Mouse (Mus musculus) small intestine, adult 2 months (tissue): ENCODE results near the gene Ski. TPM values are rescaled to one million over a fixed set of nuclear protein-coding genes. Genes with fewer than 3 reads are reported as not detected.

Source experiments
- H3K27ac ChIP-seq: fragments of 200-500 bp; 2 replicates; pipeline ENCODE4 v1.5.1; 2012; ENCODE audit warnings: low read depth, low read length, control low read depth, inconsistent platforms; ENCODE audit not compliant: insufficient read depth
- H3K27me3 ChIP-seq: fragments of 200-500 bp; 2 replicates; pipeline ENCODE4 v1.6.1; 2012; ENCODE audit warnings: mild to moderate bottlenecking, moderate library complexity, low read length, inconsistent platforms; ENCODE audit not compliant: control insufficient read depth, insufficient read depth
- H3K36me3 ChIP-seq: fragments of 200-500 bp; 2 replicates; pipeline ENCODE4 v1.6.1; 2012; ENCODE audit warnings: mild to moderate bottlenecking, low read length, control low read depth, inconsistent platforms; ENCODE audit not compliant: control insufficient read depth, insufficient read depth
- H3K4me1 ChIP-seq: fragments of 200-500 bp; 2 replicates; pipeline ENCODE4 v1.6.1; 2012; ENCODE audit warnings: low read length, inconsistent platforms, mixed read lengths; ENCODE audit not compliant: control insufficient read depth, insufficient read depth, insufficient read length
- H3K4me3 ChIP-seq: fragments of 200-500 bp; 2 replicates; pipeline ENCODE4 v1.5.1; 2012; ENCODE audit warnings: low read depth, mild to moderate bottlenecking, control low read depth, inconsistent platforms, low read length, moderate library complexity
- CTCF ChIP-seq: fragments of 200-500 bp; IDR thresholded peaks from 2 replicates; pipeline ENCODE4 v1.5.1; 2012; ENCODE audit warnings: low read depth, mild to moderate bottlenecking, control low read depth, inconsistent platforms, low read length, moderate library complexity, mixed read lengths; ENCODE audit not compliant: insufficient replicate concordance, insufficient read length; ENCODE audit errors: extremely low read depth
- POLR2A ChIP-seq: fragments of 200-500 bp; IDR thresholded peaks from 2 replicates; pipeline ENCODE4 v1.6.1; 2012; ENCODE audit warnings: low read depth, mild to moderate bottlenecking, control low read depth, inconsistent platforms, low read length, moderate library complexity
- WGBS: fragments of 180-500 bp; shearing (Covaris S2); methylation state at CpG from one replicate; pipeline ENCODE4 v1.1.7; 2018; 5-methylcytosine and 5-hydroxymethylcytosine counted together
- polyA plus RNA-seq: library from polyadenylated mRNA; depleted of rRNA; stranded (reverse); fragments of >200 nt; gene quantifications from 2 replicates; pipeline ENCODE4 v1.2.3, GENCODE M21; 2012

Gene Ski
- polyA plus RNA-seq, 1 experiment: 48.0 TPM

GRCm38 (mm10) chr4:155209494-155209893 is 12.9 kb downstream of the Ski start:
- Histone ChIP-seq H3K27ac (no peak overlapping the region), H3K4me3 (no peak overlapping the region), H3K27me3 (no peaks in the 10 kb centered on the region), H3K36me3 (peaks cover 10% of the 10 kb centered on the region), H3K4me1 (peaks cover 52% of the 10 kb centered on the region)
- no peak for TF ChIP-seq POLR2A
- no peak for TF ChIP-seq CTCF
- WGBS: 89% methylated on average over 5 of the region's 5 CpGs

GRCm38 (mm10) chr4:155209079-155209478 is 13.3 kb downstream of the Ski start:
- no peak for TF ChIP-seq CTCF
- TF ChIP-seq POLR2A: no peak
- H3K27ac ChIP-seq: no peak overlapping the region
- H3K27me3 ChIP-seq: no peaks in the 10 kb centered on the region
- H3K4me3 ChIP-seq: no peak overlapping the region
- H3K36me3 ChIP-seq: peaks cover 12% of the 10 kb centered on the region
- peaks cover 53% of the 10 kb centered on the region for H3K4me1 ChIP-seq

GRCm38 (mm10) chr4:155208613-155209012 is 13.8 kb downstream of the Ski start:
- peaks cover 12% of the 10 kb centered on the region for H3K36me3 ChIP-seq
- WGBS: 59% methylated on average over 7 of the region's 7 CpGs
- no peak for TF ChIP-seq CTCF
- no peak for TF ChIP-seq POLR2A
- peaks cover 51% of the 10 kb centered on the region for H3K4me1 ChIP-seq
- H3K27ac ChIP-seq: peak overlapping the region; percentile 88
- no peaks in the 10 kb centered on the region for H3K27me3 ChIP-seq
- H3K4me3 ChIP-seq: no peak overlapping the region

GRCm38 (mm10) chr4:155207841-155208240 is 14.6 kb downstream of the Ski start:
- 15% methylated on average over 3 of the region's 3 CpGs for WGBS
- Histone ChIP-seq H3K27me3 (no peaks in the 10 kb centered on the region), H3K4me3 (no peak overlapping the region), H3K36me3 (peaks cover 12% of the 10 kb centered on the region), H3K27ac (peak overlapping the region; percentile 88), H3K4me1 (peaks cover 54% of the 10 kb centered on the region)
- no peak for TF ChIP-seq POLR2A
- TF ChIP-seq CTCF: no peak

GRCm38 (mm10) chr4:155206498-155206897 is 15.9 kb downstream of the Ski start:
- no peak overlapping the region for H3K4me3 ChIP-seq
- peak overlapping the region; percentile 88 for H3K27ac ChIP-seq
- WGBS: 29% methylated on average over 8 of the region's 8 CpGs
- peaks cover 12% of the 10 kb centered on the region for H3K36me3 ChIP-seq
- peaks cover 66% of the 10 kb centered on the region for H3K4me1 ChIP-seq
- H3K27me3 ChIP-seq: no peaks in the 10 kb centered on the region
- TF ChIP-seq POLR2A (no peak), CTCF (no peak)

- peaks cover 69% of the 10 kb centered on the region for H3K4me1 ChIP-seq
- WGBS: 14% methylated on average over 6 of the region's 6 CpGs
- peaks cover 11% of the 10 kb centered on the region for H3K36me3 ChIP-seq
- no peak overlapping the region for H3K4me3 ChIP-seq
- H3K27ac ChIP-seq: peak overlapping the region; percentile 77
- no peaks in the 10 kb centered on the region for H3K27me3 ChIP-seq
- TF ChIP-seq CTCF (no peak), POLR2A (no peak)
Observed at GRCm38 (mm10) chr4:155205919-155206318, 16.5 kb downstream of the Ski start.

- TF ChIP-seq POLR2A (no peak), CTCF (no peak)
- 0 out of 2 replicates have a peak, but pooled peaks cover 2% of the 10 kb centered on the region for H3K36me3 ChIP-seq
- no peaks in the 10 kb centered on the region for H3K27me3 ChIP-seq
- WGBS: 41% methylated on average over 7 of the region's 7 CpGs
- H3K4me1 ChIP-seq: peaks cover 56% of the 10 kb centered on the region
- H3K4me3 ChIP-seq: no peak overlapping the region
- H3K27ac ChIP-seq: peak overlapping the region; percentile 41
Observed at GRCm38 (mm10) chr4:155201764-155202163, 20.6 kb downstream of the Ski start.

GRCm38 (mm10) chr4:155200861-155201390 is 21.5 kb downstream of the Ski start:
- WGBS: 74% methylated on average over 3 of the region's 3 CpGs
- H3K36me3 ChIP-seq: peaks cover 4% of the 10 kb centered on the region; the same call in 1 of the 2 replicates
- no peak overlapping the region for H3K4me3 ChIP-seq
- peak overlapping the region; percentile 41 for H3K27ac ChIP-seq
- no peaks in the 10 kb centered on the region for H3K27me3 ChIP-seq
- no peak for TF ChIP-seq CTCF
- TF ChIP-seq POLR2A: no peak
- peaks cover 62% of the 10 kb centered on the region for H3K4me1 ChIP-seq
